Mouse (Mus musculus) lung, embryonic 14.5 days (tissue): ENCODE results near the gene Eif2ak4. TPM values are rescaled to one million over a fixed set of nuclear protein-coding genes. Genes with fewer than 3 reads are reported as not detected.

Source experiments
- ATAC-seq: fragments of 200-750 bp; cut with Nextera tagmentation; 2 replicates; pipeline ENCODE4 v1.8.0; 2017; ENCODE audit warnings: mild to moderate bottlenecking, moderate TSS enrichment, moderate library complexity; ENCODE audit not compliant: insufficient read depth
- DNase-seq: peaks from one replicate; pipeline ENCODE4 v3.0.0-alpha.2; 2015
- H3K27ac ChIP-seq: fragments of 300-500 bp; sonication (generic); 2 replicates; pipeline ENCODE4 v1.5.1; 2014; ENCODE audit warnings: low read depth, mild to moderate bottlenecking, moderate library complexity
- H3K27me3 ChIP-seq: fragments of 300-500 bp; sonication (generic); 2 replicates; pipeline ENCODE4 v1.6.1; 2014; ENCODE audit warnings: low read length, control low read depth; ENCODE audit not compliant: insufficient read depth
- H3K36me3 ChIP-seq: fragments of 300-500 bp; sonication (generic); 2 replicates; pipeline ENCODE4 v1.6.1; 2014; ENCODE audit warnings: control low read depth; ENCODE audit not compliant: insufficient read depth
- H3K4me1 ChIP-seq: fragments of 300-500 bp; sonication (generic); 2 replicates; pipeline ENCODE4 v1.6.1; 2014; ENCODE audit warnings: antibody characterized with exemption, control low read depth; ENCODE audit not compliant: insufficient read depth
- H3K4me2 ChIP-seq: fragments of 300-500 bp; sonication (generic); 2 replicates; pipeline ENCODE4 v1.6.1; 2014; ENCODE audit warnings: mild to moderate bottlenecking
- H3K4me3 ChIP-seq: fragments of 300-500 bp; sonication (generic); 2 replicates; pipeline ENCODE4 v1.5.1; 2014; ENCODE audit warnings: low read depth, low read length
- H3K9ac ChIP-seq: fragments of 300-500 bp; sonication (generic); 2 replicates; pipeline ENCODE4 v1.6.1; 2014
- H3K9me3 ChIP-seq: fragments of 300-500 bp; sonication (generic); 2 replicates; pipeline ENCODE4 v1.6.1; 2016; ENCODE audit warnings: low read depth, low read length, control low read depth
- CTCF ChIP-seq: IDR thresholded peaks from 2 replicates; pipeline ENCODE4 v1.5.1; 2016; ENCODE audit warnings: antibody characterized with exemption, low read depth
- WGBS: fragments of 180-500 bp; shearing (Covaris S2); extraction: QIAGEN DNeasy Blood & Tissue Kit; methylation state at CpG from one replicate; pipeline ENCODE4 v1.1.7; 2014; 5-methylcytosine and 5-hydroxymethylcytosine counted together
- polyA plus RNA-seq: library from polyadenylated mRNA; unstranded; fragments of >200 nt; fragmentation: Nextera tagmentation; extraction: Ambion mirVana; gene quantifications from 2 replicates; pipeline ENCODE4 v1.2.1, GENCODE M21; 2014

Eif2ak4 gene
- polyA plus RNA-seq, 1 experiment from 2014 or later, result 15.4 TPM

DNA sequence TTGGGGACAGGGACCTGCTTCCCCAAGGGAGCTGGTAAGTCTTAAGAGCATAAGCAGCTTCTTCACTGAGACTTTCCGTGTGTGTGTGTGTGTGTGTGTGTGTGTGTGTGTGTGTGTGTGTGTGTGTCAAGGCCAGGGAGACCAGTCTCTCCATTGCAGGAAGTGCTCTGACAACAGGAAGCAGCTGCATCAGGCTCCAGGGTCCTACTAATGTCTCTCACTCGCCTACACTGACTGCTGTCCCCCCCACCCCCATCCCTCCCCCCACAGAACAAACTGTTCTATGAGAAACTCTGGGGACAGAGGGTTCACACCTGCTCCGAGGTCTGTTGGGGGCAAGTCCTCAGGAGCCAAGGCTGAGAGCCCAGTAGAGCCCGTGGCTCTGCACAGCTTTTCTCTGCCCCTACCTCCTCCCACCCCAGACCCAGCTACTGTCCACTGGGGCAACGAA is 102.9 kb downstream of the Eif2ak4 start:
- DNase-seq, result peak; percentile 54

DNA sequence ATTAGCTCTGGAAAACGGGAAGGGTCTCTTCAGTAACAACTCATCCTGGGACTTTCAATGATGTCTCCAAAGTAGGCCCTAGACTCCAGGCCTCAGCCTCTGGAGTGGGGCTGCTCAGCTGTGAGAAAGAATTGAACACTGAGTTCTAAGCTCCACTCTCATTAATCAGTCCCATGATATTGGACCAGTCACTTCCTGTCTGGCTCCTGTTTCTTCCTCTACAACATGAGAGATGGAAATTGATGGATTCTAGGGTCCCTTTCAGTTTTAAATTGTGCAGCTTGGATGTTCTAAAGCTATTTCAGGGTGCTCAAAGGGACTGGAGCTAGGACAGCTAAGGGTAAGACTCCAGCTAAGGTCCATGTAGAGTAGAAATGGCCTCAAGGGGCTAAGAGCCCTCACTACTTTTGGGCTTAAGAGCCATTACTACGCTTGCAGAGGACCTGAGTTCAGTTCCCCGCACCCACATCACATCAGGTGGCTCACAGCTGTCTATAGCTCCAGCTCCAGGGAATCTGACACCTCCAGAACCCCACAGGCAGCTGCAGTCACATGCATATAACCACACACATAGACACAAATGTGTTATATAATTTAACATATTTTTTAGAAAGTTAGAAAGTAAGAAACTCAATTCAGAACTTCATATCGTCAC is 103.5 kb downstream of the Eif2ak4 start:
- H3K27me3 ChIP-seq, result no peaks in the 10 kb centered on the region
- no peak overlapping the region for H3K4me3 ChIP-seq
- 0 out of 2 replicates have a peak overlapping the region, but pooled peaks have one; percentile 12 for H3K4me2 ChIP-seq
- no peak for TF ChIP-seq CTCF
- peak overlapping the region; percentile 19; the same call in 1 of the 2 replicates for H3K27ac ChIP-seq
- no peaks in the 10 kb centered on the region for H3K36me3 ChIP-seq
- H3K9me3 ChIP-seq, result no peaks in the 10 kb centered on the region
- ATAC-seq, result no peak
- no peak overlapping the region for H3K9ac ChIP-seq
- H3K4me1 ChIP-seq, result peaks cover 9% of the 10 kb centered on the region
- no peak for DNase-seq
- WGBS, result 79% methylated on average over 4 of the region's 4 CpGs

More for the DNA sequence above, 102.9 kb downstream of the Eif2ak4 start:
- Histone ChIP-seq H3K27me3 (no peaks in the 10 kb centered on the region), H3K9me3 (no peaks in the 10 kb centered on the region), H3K4me3 (no peak overlapping the region), H3K36me3 (no peaks in the 10 kb centered on the region), H3K4me1 (peaks cover 9% of the 10 kb centered on the region), H3K9ac (no peak overlapping the region), H3K4me2 (0 out of 2 replicates have a peak overlapping the region, but pooled peaks have one; percentile 12), H3K27ac (peak overlapping the region; percentile 66)
- peak; percentile 29; the same call in 1 of the 2 replicates for ATAC-seq
- no peak for TF ChIP-seq CTCF
- 30% methylated on average over 5 of the region's 5 CpGs for WGBS

DNA sequence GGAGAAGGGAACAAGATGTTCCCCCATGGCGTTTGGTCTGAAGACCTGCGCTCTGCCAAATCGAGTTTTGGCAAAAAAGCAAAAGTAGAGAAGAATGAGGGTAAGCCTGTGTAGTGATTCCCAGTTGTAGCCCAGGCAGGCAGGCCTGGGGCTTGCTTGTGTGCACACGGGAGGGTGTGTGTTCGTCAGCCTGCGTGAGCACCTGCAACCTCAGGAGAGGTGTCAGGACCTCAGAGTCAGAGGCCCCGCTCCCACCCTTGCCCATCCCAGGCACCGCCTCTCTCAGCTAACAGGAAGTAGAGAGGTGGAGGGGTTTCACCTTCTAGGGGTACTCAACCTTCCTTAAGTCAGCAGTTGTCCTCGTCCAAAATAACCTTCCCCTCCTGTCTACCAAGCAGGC is 106.6 kb downstream of the Eif2ak4 start:
- no peaks in the 10 kb centered on the region for H3K27me3 ChIP-seq
- TF ChIP-seq CTCF, result no peak
- H3K4me1 ChIP-seq, result peaks cover 6% of the 10 kb centered on the region
- H3K4me2 ChIP-seq, result no peak overlapping the region
- ATAC-seq, result no peak
- H3K27ac ChIP-seq, result no peak overlapping the region
- H3K9ac ChIP-seq, result no peak overlapping the region
- WGBS, result 47% methylated on average over 9 of the region's 9 CpGs
- H3K36me3 ChIP-seq, result no peaks in the 10 kb centered on the region
- no peak for DNase-seq
- H3K9me3 ChIP-seq, result no peaks in the 10 kb centered on the region
- H3K4me3 ChIP-seq, result no peak overlapping the region

DNA sequence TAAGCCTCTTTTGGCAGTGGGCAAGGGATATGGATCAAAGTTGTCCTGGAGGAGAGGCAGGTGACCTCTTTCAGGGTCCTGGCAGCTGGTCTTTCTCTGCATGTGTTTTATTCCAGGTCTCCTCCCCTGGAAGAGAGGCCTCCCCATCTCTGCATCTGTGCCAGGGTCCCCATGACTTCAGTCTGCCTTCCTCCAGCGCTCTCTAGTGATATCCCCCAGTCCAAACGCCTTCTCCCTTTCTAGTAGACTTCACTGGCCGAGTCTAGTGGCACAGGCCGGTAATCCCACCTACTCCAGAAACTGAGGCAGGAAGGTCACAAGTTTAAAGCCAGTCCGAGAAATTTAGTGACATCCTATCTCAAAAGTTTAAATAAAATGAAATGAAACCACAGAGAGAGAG is 109.5 kb downstream of the Eif2ak4 start:
- DNase-seq, result no peak
- no peak overlapping the region for H3K9ac ChIP-seq
- 82% methylated on average over 5 of the region's 5 CpGs for WGBS
- H3K9me3 ChIP-seq, result no peaks in the 10 kb centered on the region
- no peak overlapping the region for H3K27ac ChIP-seq
- H3K36me3 ChIP-seq, result no peaks in the 10 kb centered on the region
- no peak overlapping the region for H3K4me3 ChIP-seq
- TF ChIP-seq CTCF, result no peak
- ATAC-seq, result no peak
- no peaks in the 10 kb centered on the region for H3K27me3 ChIP-seq
- H3K4me2 ChIP-seq, result no peak overlapping the region
- no peaks in the 10 kb centered on the region for H3K4me1 ChIP-seq

DNA sequence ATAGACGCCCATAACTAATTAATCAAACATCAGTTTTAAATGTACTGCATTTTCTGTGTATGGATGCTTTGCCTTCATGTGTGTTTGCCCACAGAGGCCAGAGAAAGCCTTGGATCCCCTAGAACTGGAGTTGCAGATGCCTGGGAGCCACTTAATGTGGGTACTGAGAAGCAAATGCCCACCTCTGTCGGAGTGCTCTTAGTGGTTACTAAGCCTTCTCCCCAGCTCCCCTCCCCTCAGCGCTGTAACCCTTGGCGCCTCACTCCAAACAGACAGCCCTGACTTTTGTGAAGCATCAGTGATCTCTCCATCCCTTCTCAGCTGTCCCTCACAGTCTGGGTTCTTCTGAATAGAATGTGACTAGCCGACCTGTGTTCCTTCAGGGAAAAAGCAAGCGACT is 110.1 kb downstream of the Eif2ak4 start:
- Histone ChIP-seq H3K4me1 (no peaks in the 10 kb centered on the region), H3K9me3 (no peaks in the 10 kb centered on the region), H3K36me3 (no peaks in the 10 kb centered on the region), H3K4me3 (no peak overlapping the region), H3K9ac (no peak overlapping the region), H3K27ac (no peak overlapping the region), H3K27me3 (no peaks in the 10 kb centered on the region), H3K4me2 (no peak overlapping the region)
- no peak for TF ChIP-seq CTCF
- DNase-seq (no peak), ATAC-seq (no peak)
- 81% methylated on average over 6 of the region's 6 CpGs for WGBS

DNA sequence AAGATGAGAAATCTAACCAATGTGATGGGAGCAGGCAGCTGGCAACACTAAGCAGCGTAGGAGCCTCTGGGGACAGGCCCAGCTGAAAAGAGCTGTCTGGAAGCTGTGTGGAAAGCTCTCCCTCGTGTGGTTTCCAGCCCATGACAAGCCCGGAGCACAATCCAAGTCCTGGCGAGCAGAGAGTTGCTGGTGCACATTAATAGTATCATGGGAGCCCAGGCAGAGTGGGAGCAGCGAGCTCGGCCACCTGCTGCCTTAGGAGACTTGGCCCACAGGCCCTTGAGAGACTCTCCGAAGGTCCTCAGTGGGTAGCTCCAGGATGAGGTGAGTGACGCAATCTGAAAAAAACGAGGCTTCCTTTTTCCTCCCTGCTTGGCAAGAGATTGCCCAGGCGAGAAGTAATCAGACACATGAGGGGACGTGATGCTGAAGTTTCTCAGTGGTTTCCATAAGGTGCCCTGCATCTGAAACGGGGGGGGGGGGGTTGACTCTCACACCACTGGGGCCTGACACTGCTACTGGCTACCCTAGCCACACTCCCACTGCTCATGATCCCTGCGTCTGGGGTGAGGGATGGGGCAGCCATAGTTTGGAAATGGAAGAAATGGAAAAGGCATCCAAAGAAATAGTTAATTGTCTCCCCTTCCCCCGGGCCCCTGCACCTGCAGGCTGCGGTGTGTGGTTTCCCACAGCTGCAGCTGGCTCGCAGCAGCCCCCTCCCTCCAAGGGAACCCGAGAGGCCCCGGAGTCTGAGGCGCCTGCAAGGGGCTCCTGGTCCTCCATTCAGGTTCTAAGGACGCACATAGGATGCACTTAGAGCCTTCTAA is 110.9 kb downstream of the Eif2ak4 start:
- Histone ChIP-seq H3K4me3 (no peak overlapping the region), H3K4me2 (no peak overlapping the region), H3K27ac (no peak overlapping the region; the same call in 1 of the 2 replicates), H3K27me3 (no peaks in the 10 kb centered on the region), H3K4me1 (no peaks in the 10 kb centered on the region), H3K9ac (no peak overlapping the region), H3K36me3 (no peaks in the 10 kb centered on the region), H3K9me3 (no peaks in the 10 kb centered on the region)
- ATAC-seq (no peak), DNase-seq (no peak)
- 28% methylated on average over 20 of the region's 20 CpGs for WGBS
- no peak for TF ChIP-seq CTCF

DNA sequence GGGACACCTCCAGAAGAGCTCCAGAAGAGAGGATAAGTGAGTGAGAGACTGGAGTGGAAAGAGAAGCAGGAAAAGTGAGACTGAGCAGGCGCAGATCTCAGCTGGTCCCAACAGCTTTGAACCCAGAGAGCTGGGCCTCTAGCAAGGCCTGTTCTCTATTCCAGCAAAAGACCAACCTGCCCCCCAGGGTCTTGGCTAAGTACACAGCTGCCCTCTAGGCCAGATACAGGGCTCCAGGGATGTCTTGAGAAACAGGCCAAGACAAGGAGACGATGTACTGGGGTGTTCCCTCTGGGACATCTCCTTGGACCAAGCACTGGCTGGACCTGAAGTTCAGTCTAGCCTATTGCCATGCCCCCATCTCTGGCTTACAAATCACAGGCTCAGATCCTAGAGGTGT is 111.8 kb downstream of the Eif2ak4 start:
- no peak for TF ChIP-seq CTCF
- ATAC-seq, result no peak
- Histone ChIP-seq H3K4me2 (no peak overlapping the region), H3K4me1 (no peaks in the 10 kb centered on the region), H3K9ac (no peak overlapping the region), H3K27me3 (no peaks in the 10 kb centered on the region), H3K27ac (no peak overlapping the region), H3K9me3 (no peaks in the 10 kb centered on the region), H3K36me3 (no peaks in the 10 kb centered on the region), H3K4me3 (no peak overlapping the region)
- 73% methylated on average over 2 of the region's 2 CpGs for WGBS
- DNase-seq, result no peak
